Mouse (Mus musculus): Measurements from ENCODE around the gene Cd300e.

- TF ChIP-seq POLR2A (IDR thresholded peaks at IDR 0.05; ENCODE audit: insufficient read depth, low read depth, low read length): no peak
- no peak for TF ChIP-seq CTCF (IDR thresholded peaks at IDR 0.05)
These were observed 19.4 kb upstream of the Cd300e start for GRCm38 (mm10) chr11:115081373-115081772.

All from heart, adult 2 months (tissue).